In genomic region chr2:92845061-92845769, GRCm38 (mm10) we compare ENCODE assay signal across 9 mouse cellular contexts.
A peak's percentile ranks its signal among the peaks of the same experiment; 100 is the strongest.
DNase-seq lines count a peak whose midpoint lies in the region; ATAC-seq lines count a peak whose summit lies in the region.
"Had no signal": no experiment of that assay in that cellular context is flagged by ENCODE, and none has a peak within 500 bp of the region (broad histone marks: within the 10 kb centered on the region; RNA-seq: fewer than 3 reads in every experiment).

No protein-coding gene starts in this region.

- no peaks in the 10 kb centered on the region for H3K9me3 ChIP-seq in midbrain, embryonic 15.5 days

- H3K27ac ChIP-seq in midbrain, embryonic 15.5 days, result peak overlapping the region; percentile 77
- H3K27ac ChIP-seq: macrophage had no signal

- DNase-seq in urinary bladder, adult 18-20 months (ENCODE audit: low spot score in 2 of 2), result peak; percentile 8 to 16
- no peak for DNase-seq in urinary bladder, adult 2 months (ENCODE audit: low spot score)
- DNase-seq in embryo, embryonic 11 days, result peak; percentile 33
- peak; percentile 49 for DNase-seq in heart, postnatal 4 days
- peak; percentile 50 to 63 for DNase-seq in kidney, postnatal 36 days
- peak; percentile 9 for DNase-seq in urinary bladder, postnatal 25 days (ENCODE audit: low spot score)

- WGBS in midbrain, embryonic 15.5 days, result 13% methylated on average over 14 of the region's 14 CpGs

- no peak overlapping the region for H3K4me3 ChIP-seq in midbrain, embryonic 15.5 days

- H3K9ac ChIP-seq in midbrain, embryonic 15.5 days, result no peak overlapping the region

- no peaks in the 10 kb centered on the region for H3K36me3 ChIP-seq in midbrain, embryonic 15.5 days (replicated peaks)

- peak; percentile 62 for ATAC-seq in midbrain, embryonic 15.5 days (replicated peaks)
- no peak for ATAC-seq in granulocyte monocyte progenitor cell, adult 5-6 weeks (replicated peaks; ENCODE audit: poor library complexity, severe bottlenecking)

- no peaks in the 10 kb centered on the region for H3K27me3 ChIP-seq in midbrain, embryonic 15.5 days (replicated peaks)

- no peak overlapping the region for H3K4me2 ChIP-seq in midbrain, embryonic 15.5 days

- peaks cover 35% of the 10 kb centered on the region for H3K4me1 ChIP-seq in midbrain, embryonic 15.5 days
